Mouse (Mus musculus): ENCODE data around the gene Fam168b.

DNA sequence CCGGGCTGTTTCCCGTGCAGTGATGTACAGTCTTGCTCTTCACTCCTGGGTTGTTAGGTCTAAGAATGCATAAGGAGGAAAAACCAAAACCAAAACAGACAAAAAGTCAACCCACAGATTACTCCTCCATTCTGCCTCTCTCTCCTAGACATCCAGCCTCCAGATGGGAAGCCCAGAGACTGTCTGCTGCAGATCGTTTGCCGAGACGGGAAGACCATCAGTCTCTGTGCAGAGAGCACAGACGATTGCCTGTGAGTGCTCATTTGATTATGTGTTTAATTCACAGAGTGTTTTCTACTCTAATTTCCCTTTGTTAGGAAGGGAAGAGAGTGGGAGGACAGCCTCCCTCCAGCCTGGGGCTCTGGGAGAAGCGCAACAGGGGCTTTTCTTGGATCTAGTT lies 20.5 kb upstream of the Fam168b start:
- TF ChIP-seq POLR2A (IDR thresholded peaks at IDR 0.05; ENCODE audit: borderline replicate concordance, extremely low read depth, insufficient read depth, insufficient read length, poor library complexity, severe bottlenecking) (no peak), CTCF (IDR thresholded peaks at IDR 0.05; ENCODE audit: borderline replicate concordance, extremely low read depth, insufficient read depth, insufficient read length) (no peak)

Measured in brain, embryonic 14.5 days (tissue).